In genomic region chr6:146404156-146404555, GRCm38 (mm10) we compare ENCODE assay signal across 22 mouse cellular contexts.
DNase-seq lines count a peak whose midpoint lies in the region; ATAC-seq and TF ChIP-seq lines count a peak whose summit lies in the region.
"Had no signal": no experiment of that assay in that cellular context is flagged by ENCODE, and none has a peak within 500 bp of the region (broad histone marks: within the 10 kb centered on the region; RNA-seq: fewer than 3 reads in every experiment).

No protein-coding gene starts in this region.

- H3K4me1 ChIP-seq in embryonic facial prominence, embryonic 12.5 days: peaks cover 12% of the 10 kb centered on the region
- H3K4me1 ChIP-seq in embryonic facial prominence, embryonic 10.5 days: peaks cover 22% of the 10 kb centered on the region
- H3K4me1 ChIP-seq in forebrain, embryonic 14.5 days (ENCODE audit: control insufficient read depth, insufficient read depth, low read length): peaks cover 6% of the 10 kb centered on the region; the same call in 1 of the 2 replicates
- H3K4me1 ChIP-seq in limb, embryonic 13.5 days: peaks cover 37% of the 10 kb centered on the region
- H3K4me1 ChIP-seq: heart, embryonic 15.5 days; liver, embryonic 12.5 days; midbrain, embryonic 13.5 days had no signal

- 0 out of 2 replicates have a peak overlapping the region, but pooled peaks have one; percentile 20 for H3K27ac ChIP-seq in embryonic facial prominence, embryonic 12.5 days
- H3K27ac ChIP-seq in embryonic facial prominence, embryonic 10.5 days (replicated peaks): no peak overlapping the region
- H3K27ac ChIP-seq in left cerebral cortex, adult 2 months: no peak overlapping the region
- no peak overlapping the region for H3K27ac ChIP-seq in forebrain, embryonic 14.5 days (ENCODE audit: low read depth, low read length)
- H3K27ac ChIP-seq in limb, embryonic 13.5 days: peak overlapping the region; percentile 44; the same call in 1 of the 2 replicates
- H3K27ac ChIP-seq: gastrocnemius, adult 2 months; heart, embryonic 15.5 days; kidney, embryonic 15.5 days; liver, embryonic 12.5 days; midbrain, embryonic 13.5 days had no signal

- no peaks in the 10 kb centered on the region for H3K36me3 ChIP-seq in embryonic facial prominence, embryonic 12.5 days
- no peaks in the 10 kb centered on the region for H3K36me3 ChIP-seq in embryonic facial prominence, embryonic 10.5 days (replicated peaks)
- H3K36me3 ChIP-seq in forebrain, embryonic 14.5 days (ENCODE audit: control insufficient read depth, insufficient read depth, low read length): no peaks in the 10 kb centered on the region
- H3K36me3 ChIP-seq in limb, embryonic 13.5 days: no peaks in the 10 kb centered on the region
- H3K36me3 ChIP-seq: kidney, embryonic 15.5 days; liver, embryonic 12.5 days; midbrain, embryonic 13.5 days had no signal

- no peak overlapping the region for H3K4me2 ChIP-seq in embryonic facial prominence, embryonic 12.5 days (replicated peaks)
- H3K4me2 ChIP-seq in forebrain, embryonic 14.5 days (ENCODE audit: low read length): 0 out of 2 replicates have a peak overlapping the region, but pooled peaks have one; percentile 2
- H3K4me2 ChIP-seq in limb, embryonic 13.5 days (replicated peaks): peak overlapping the region; percentile 27
- H3K4me2 ChIP-seq: heart, embryonic 15.5 days; kidney, embryonic 15.5 days; liver, embryonic 12.5 days; midbrain, embryonic 13.5 days had no signal

- WGBS in embryonic facial prominence, embryonic 12.5 days: 48% methylated on average over 10 of the region's 10 CpGs
- WGBS in embryonic facial prominence, embryonic 10.5 days: 63% methylated on average over 10 of the region's 10 CpGs
- WGBS in forebrain, embryonic 14.5 days: 12% methylated on average over 10 of the region's 10 CpGs
- 38% methylated on average over 10 of the region's 10 CpGs for WGBS in limb, embryonic 13.5 days

- no peak overlapping the region for H3K9ac ChIP-seq in embryonic facial prominence, embryonic 12.5 days
- H3K9ac ChIP-seq in forebrain, embryonic 14.5 days (ENCODE audit: low read length): 0 out of 2 replicates have a peak overlapping the region, but pooled peaks have one; percentile 1
- no peak overlapping the region for H3K9ac ChIP-seq in limb, embryonic 13.5 days
- H3K9ac ChIP-seq: heart, embryonic 15.5 days; kidney, embryonic 15.5 days; liver, embryonic 12.5 days; midbrain, embryonic 13.5 days had no signal

- no peaks in the 10 kb centered on the region for H3K9me3 ChIP-seq in embryonic facial prominence, embryonic 12.5 days
- H3K9me3 ChIP-seq in embryonic facial prominence, embryonic 10.5 days: peaks cover 6% of the 10 kb centered on the region; the same call in 1 of the 2 replicates
- no peaks in the 10 kb centered on the region for H3K9me3 ChIP-seq in forebrain, embryonic 14.5 days (replicated peaks; ENCODE audit: control insufficient read depth, low read length)
- no peaks in the 10 kb centered on the region for H3K9me3 ChIP-seq in limb, embryonic 13.5 days
- H3K9me3 ChIP-seq: heart, embryonic 15.5 days; kidney, embryonic 15.5 days; liver, embryonic 12.5 days; midbrain, embryonic 13.5 days had no signal

- no peak for ATAC-seq in embryonic facial prominence, embryonic 12.5 days (ENCODE audit: insufficient number of reproducible peaks, insufficient read depth, low FRiP score, low TSS enrichment)
- peak; percentile 45; the same call in 1 of the 2 replicates for ATAC-seq in forebrain, embryonic 14.5 days
- ATAC-seq in limb, embryonic 13.5 days (ENCODE audit: low FRiP score, low read depth): no peak
- ATAC-seq: liver, embryonic 12.5 days; midbrain, embryonic 13.5 days had no signal

- 0 out of 2 replicates have a peak, but pooled peaks cover 6% of the 10 kb centered on the region for H3K27me3 ChIP-seq in embryonic facial prominence, embryonic 12.5 days
- H3K27me3 ChIP-seq in embryonic facial prominence, embryonic 10.5 days (replicated peaks; ENCODE audit: low read depth, poor library complexity, severe bottlenecking): no peaks in the 10 kb centered on the region; the same call in 1 of the 2 replicates
- H3K27me3 ChIP-seq in forebrain, embryonic 14.5 days (replicated peaks; ENCODE audit: control insufficient read depth, insufficient read depth, low read length): no peaks in the 10 kb centered on the region
- H3K27me3 ChIP-seq in limb, embryonic 13.5 days: no peaks in the 10 kb centered on the region
- H3K27me3 ChIP-seq: heart, embryonic 15.5 days; kidney, embryonic 15.5 days; liver, embryonic 12.5 days; midbrain, embryonic 13.5 days had no signal

- no peak for TF ChIP-seq CTCF in left cerebral cortex, adult 2 months (IDR thresholded peaks at IDR 0.05)

- DNase-seq in embryonic facial prominence, embryonic 10.5 days (ENCODE audit: low spot score): no peak
- peak; percentile 27 for DNase-seq in left cerebral cortex, postnatal 4 days
- no peak for DNase-seq in left cerebral cortex, adult 2 months (ENCODE audit: extremely low spot score in 1 of 2, low spot score in 2 of 2)
- peak; percentile 53 for DNase-seq in forebrain, embryonic 14.5 days (ENCODE audit: low spot score)
- DNase-seq in layer of hippocampus, postnatal 25 days (ENCODE audit: extremely low spot score in 1 of 2, low spot score in 1 of 2): no peak
- DNase-seq in ovary, postnatal 14 days (ENCODE audit: low spot score): no peak
- DNase-seq: adrenal gland, postnatal 14 days; cerebellum, adult 9-10 months; gastrocnemius, adult 2 months; heart, postnatal 36 days; kidney, adult 11 months; kidney, postnatal 36 days; lung, adult 18-20 months; lung, postnatal 10 days; thymus, postnatal 25 days had no signal

- no peak overlapping the region for H3K4me3 ChIP-seq in embryonic facial prominence, embryonic 12.5 days
- H3K4me3 ChIP-seq in embryonic facial prominence, embryonic 10.5 days: no peak overlapping the region
- no peak overlapping the region for H3K4me3 ChIP-seq in left cerebral cortex, adult 2 months
- H3K4me3 ChIP-seq in forebrain, embryonic 14.5 days (ENCODE audit: low read depth, low read length): no peak overlapping the region
- no peak overlapping the region for H3K4me3 ChIP-seq in limb, embryonic 13.5 days
- H3K4me3 ChIP-seq: gastrocnemius, adult 2 months; heart, embryonic 15.5 days; kidney, embryonic 15.5 days; liver, embryonic 12.5 days; midbrain, embryonic 13.5 days; myocyte had no signal

- intact Hi-C loops in left cerebral cortex, postnatal 4 days (cut with DNase I): loop anchor here (10.0 kb wide), 1 partner anchor 569 kb away; no protein-coding TSS in a partner anchor
- intact Hi-C loops in left cerebral cortex, adult 2 months (cut with DNase I): loop anchor here (5.0 to 10.0 kb wide), 3 partner anchors 122 to 1029 kb away; partner anchors contain the start of gene Bhlhe41

Comparison
In these comparisons a context has a peak if more than half of its experiments do, and no peak if none do; other contexts are left out.
1. H3K27ac ChIP-seq: peak in embryonic facial prominence, embryonic 12.5 days (single experiment) and limb, embryonic 13.5 days (single experiment); none in embryonic facial prominence, embryonic 10.5 days (single experiment), left cerebral cortex, adult 2 months (single experiment) and forebrain, embryonic 14.5 days (single experiment).
2. DNase-seq: peak in left cerebral cortex, postnatal 4 days (single experiment) and forebrain, embryonic 14.5 days (single experiment); none in embryonic facial prominence, embryonic 10.5 days (single experiment), left cerebral cortex, adult 2 months (0 of 2), layer of hippocampus, postnatal 25 days (0 of 2) and ovary, postnatal 14 days (single experiment).